Mouse (Mus musculus) myocyte (in vitro differentiated cells): ENCODE results near the gene Rpl36.
A peak's percentile ranks its signal among the peaks of the same experiment; 100 is the strongest.

Experiments
- MAX ChIP-seq: IDR thresholded peaks from one replicate; pipeline ENCODE4 v1.6.1; 2011; ENCODE audit warnings: low read depth, mild to moderate bottlenecking, control low read depth
- MYOG ChIP-seq, 3 experiments: IDR thresholded peaks; one replicate each; pipeline ENCODE4 v1.6.1; 2011; ENCODE audit warnings: control low read depth in 2 of 3, low read depth in 2 of 3, mild to moderate bottlenecking in 2 of 3; ENCODE audit not compliant: insufficient read length in 2 of 3, control insufficient read depth in 1 of 3, insufficient read depth in 1 of 3
- POLR2A ChIP-seq: IDR thresholded peaks from one replicate; pipeline ENCODE4 v1.6.1; 2011; ENCODE audit warnings: low read depth, mild to moderate bottlenecking, control low read depth, moderate library complexity; ENCODE audit not compliant: insufficient read length
- POLR2AphosphoS2 ChIP-seq: IDR thresholded peaks from one replicate; pipeline ENCODE4 v1.6.1; 2011; ENCODE audit warnings: low read depth, control low read depth; ENCODE audit not compliant: insufficient read length
- TCF12 ChIP-seq: IDR thresholded peaks from one replicate; pipeline ENCODE4 v1.6.1; 2011; ENCODE audit warnings: mild to moderate bottlenecking, control low read depth; ENCODE audit not compliant: poor library complexity, insufficient read depth, severe bottlenecking

GRCm38 (mm10) chr17:56626754-56627470 lies 13.7 kb downstream of the Rpl36 start, which contains the start of gene Lonp1:
- peak; percentile 94 for TF ChIP-seq POLR2A
- TF ChIP-seq MYOG (IDR thresholded peaks at IDR 0.05; ENCODE audit: control insufficient read depth in 1 of 3, insufficient read depth in 1 of 3, insufficient read length in 2 of 3, low read depth in 2 of 3): peak in 1 of 3 experiments; percentile 11
- TF ChIP-seq MAX: peak; percentile 60
- TF ChIP-seq TCF12: no peak
- peak; percentile 95 for TF ChIP-seq POLR2AphosphoS2
